Mouse (Mus musculus) hindbrain, embryonic 16.5 days (tissue): ENCODE measurements around the gene Gm20390. TPM values are rescaled to one million over a fixed set of nuclear protein-coding genes. Genes with fewer than 3 reads are reported as not detected.

ENCODE experiments used
- ATAC-seq: fragments of 200-750 bp; cut with Nextera tagmentation; 2 replicates; pipeline ENCODE4 v1.8.0; 2017; ENCODE audit warnings: moderate TSS enrichment, moderate library complexity
- H3K27ac ChIP-seq: fragments of 300-500 bp; sonication (generic); 2 replicates; pipeline ENCODE4 v1.5.1; 2014; ENCODE audit warnings: low read depth, mild to moderate bottlenecking, control low read depth, low read length, moderate library complexity
- H3K27me3 ChIP-seq: fragments of 300-500 bp; sonication (generic); replicated peaks from 2 replicates; pipeline ENCODE4 v1.6.1; 2014; ENCODE audit warnings: low read length; ENCODE audit not compliant: control insufficient read depth, insufficient read depth
- H3K36me3 ChIP-seq: fragments of 300-500 bp; sonication (generic); 2 replicates; pipeline ENCODE4 v1.6.1; 2014; ENCODE audit warnings: mild to moderate bottlenecking, low read length, moderate library complexity, mixed read lengths; ENCODE audit not compliant: control insufficient read depth, insufficient read depth
- H3K4me1 ChIP-seq: fragments of 300-500 bp; sonication (generic); 2 replicates; pipeline ENCODE4 v1.6.1; 2014; ENCODE audit warnings: low read depth, low read length; ENCODE audit not compliant: control insufficient read depth, insufficient read depth
- H3K4me2 ChIP-seq: fragments of 300-500 bp; sonication (generic); 2 replicates; pipeline ENCODE4 v1.6.1; 2014; ENCODE audit warnings: mild to moderate bottlenecking, low read length, control low read depth, moderate library complexity
- H3K4me3 ChIP-seq: fragments of 300-500 bp; sonication (generic); 2 replicates; pipeline ENCODE4 v1.5.1; 2014; ENCODE audit warnings: mild to moderate bottlenecking, low read length, control low read depth, moderate library complexity
- H3K9ac ChIP-seq: fragments of 300-500 bp; sonication (generic); 2 replicates; pipeline ENCODE4 v1.6.1; 2014; ENCODE audit warnings: low read depth, mild to moderate bottlenecking, control low read depth, low read length, moderate library complexity
- H3K9me3 ChIP-seq: fragments of 300-500 bp; sonication (generic); 2 replicates; pipeline ENCODE4 v1.6.1; 2014; ENCODE audit warnings: mild to moderate bottlenecking, low read length, moderate library complexity; ENCODE audit not compliant: control insufficient read depth
- WGBS: fragments of 180-500 bp; shearing (Covaris S2); extraction: QIAGEN DNeasy Blood & Tissue Kit; methylation state at CpG from one replicate; pipeline ENCODE4 v1.1.7; 2014; 5-methylcytosine and 5-hydroxymethylcytosine counted together
- polyA plus RNA-seq: library from polyadenylated mRNA; unstranded; fragments of >200 nt; fragmentation: Nextera tagmentation; extraction: Ambion mirVana; gene quantifications from 2 replicates; pipeline ENCODE4 v1.2.1, GENCODE M21; 2015

Gene Gm20390
- 367 and 368 TPM in 2 replicates for polyA plus RNA-seq

DNA sequence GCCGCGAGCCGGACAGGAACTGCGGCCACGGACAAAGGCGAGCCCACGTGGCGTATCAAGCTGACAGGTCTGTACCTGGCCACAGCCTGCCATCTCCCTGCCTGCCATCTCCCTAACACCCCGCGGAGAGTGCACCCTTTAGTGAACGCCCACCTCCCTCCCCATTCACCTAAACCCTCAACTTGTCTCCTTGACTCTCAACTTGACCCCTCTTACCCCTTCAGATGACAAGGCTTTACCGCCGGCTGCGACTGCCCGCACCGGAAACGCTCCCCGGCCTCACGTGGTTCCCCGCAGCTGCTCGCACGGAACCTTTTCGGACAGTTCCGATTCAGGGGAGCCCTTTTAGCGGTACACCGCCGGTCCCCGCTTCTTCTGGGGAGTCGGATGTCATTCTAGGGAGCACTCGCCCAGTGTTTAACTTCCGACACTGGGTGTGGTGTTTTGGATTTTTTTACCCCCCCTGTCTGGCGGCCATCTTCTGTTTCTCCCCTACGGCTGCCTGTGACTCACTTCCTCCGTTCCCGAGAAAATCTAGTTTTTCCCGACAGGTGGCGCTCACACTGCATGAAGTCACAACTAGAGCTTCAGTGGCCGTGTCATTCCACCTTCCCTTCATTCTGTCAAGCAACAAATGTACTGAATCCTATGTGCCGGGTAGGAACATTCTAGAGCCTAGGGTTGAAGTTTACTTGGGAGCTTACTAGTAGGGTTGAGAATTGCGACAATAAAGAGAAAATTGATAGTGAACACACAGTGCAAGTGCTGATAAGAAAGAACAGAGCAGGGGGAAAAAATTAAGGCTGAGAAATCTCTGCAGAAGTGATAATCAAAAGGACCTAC lies at the start of gene Gm20390, which contains the start of gene Nme1:
Gm20390 (minus strand) TSS at position 289 of the 843 bp plus-strand sequence.
Nme1 (minus strand) TSS at position 517 of the 843 bp plus-strand sequence.
- peak; percentile 97 for ATAC-seq
- under 1% methylated on average over 40 of the region's 40 CpGs for WGBS
- Histone ChIP-seq H3K27me3 (no peaks in the 10 kb centered on the region), H3K36me3 (peaks cover 18% of the 10 kb centered on the region), H3K4me3 (peak within 1 kb of the TSS; percentile 60), H3K27ac (peak within 1 kb of the TSS; percentile 63), H3K9me3 (no peaks in the 10 kb centered on the region), H3K9ac (peak within 1 kb of the TSS; percentile 57), H3K4me2 (peak within 1 kb of the TSS; percentile 84), H3K4me1 (peaks cover 9% of the 10 kb centered on the region)

- Histone ChIP-seq H3K27me3 (no peaks in the 10 kb centered on the region), H3K4me3 (no peak overlapping the region), H3K4me2 (no peak overlapping the region), H3K27ac (no peak overlapping the region), H3K9me3 (no peaks in the 10 kb centered on the region), H3K4me1 (peaks cover 4% of the 10 kb centered on the region), H3K36me3 (no peaks in the 10 kb centered on the region), H3K9ac (no peak overlapping the region)
- ATAC-seq: no peak
- WGBS: 94% methylated on average over 2 of the region's 2 CpGs
Measured at GRCm38 (mm10) chr11:94003346-94003745, 35.3 kb upstream of the Gm20390 start.

GRCm38 (mm10) chr11:93999276-93999675 lies 31.2 kb upstream of the Gm20390 start:
- H3K4me3 ChIP-seq: no peak overlapping the region
- no peaks in the 10 kb centered on the region for H3K27me3 ChIP-seq
- H3K9me3 ChIP-seq: no peaks in the 10 kb centered on the region
- peaks cover 25% of the 10 kb centered on the region for H3K4me1 ChIP-seq
- H3K36me3 ChIP-seq: no peaks in the 10 kb centered on the region
- no peak overlapping the region for H3K27ac ChIP-seq
- no peak for ATAC-seq
- H3K4me2 ChIP-seq: no peak overlapping the region
- H3K9ac ChIP-seq: no peak overlapping the region

DNA sequence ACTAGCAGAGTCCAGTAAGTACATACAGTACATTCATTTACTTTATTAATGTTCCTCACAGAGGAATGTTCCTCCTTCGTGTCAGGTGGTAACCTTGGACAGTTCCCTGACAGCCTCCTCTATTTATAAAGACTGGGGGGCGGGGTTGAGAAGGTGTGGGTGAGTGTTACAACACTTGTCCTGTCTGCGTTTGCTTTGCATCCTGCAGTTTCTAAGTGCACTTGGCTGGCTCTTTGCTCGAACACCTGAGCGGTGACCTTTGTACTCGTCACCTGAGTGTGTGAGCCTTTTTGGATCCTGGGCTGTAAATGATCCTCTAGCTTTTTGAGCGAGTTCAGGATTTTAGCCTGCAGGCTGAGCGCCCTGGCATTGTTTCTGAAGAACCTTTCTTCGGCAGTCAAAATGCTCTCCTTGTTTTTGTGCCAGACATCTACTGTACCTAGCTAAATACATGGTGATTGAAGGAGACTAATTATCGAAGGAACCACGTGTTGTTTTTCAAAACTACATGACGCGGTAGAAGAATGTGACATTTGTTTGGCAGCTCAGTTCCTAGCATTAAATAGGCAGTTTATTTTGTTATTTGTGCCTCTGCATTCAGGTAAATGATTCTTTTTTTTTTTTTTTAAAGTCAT lies 29.2 kb upstream of the Gm20390 start:
- Histone ChIP-seq H3K27me3 (no peaks in the 10 kb centered on the region), H3K4me3 (peak overlapping the region; percentile 87), H3K4me1 (peaks cover 25% of the 10 kb centered on the region), H3K9ac (peak overlapping the region; percentile 98), H3K4me2 (peak overlapping the region; percentile 81), H3K27ac (no peak overlapping the region), H3K9me3 (no peaks in the 10 kb centered on the region), H3K36me3 (no peaks in the 10 kb centered on the region)
- WGBS: 29% methylated on average over 13 of the region's 13 CpGs
- no peak for ATAC-seq

- peak overlapping the region; percentile 98 for H3K9ac ChIP-seq
- ATAC-seq: peak; percentile 6; the same call in 1 of the 2 replicates
- peak overlapping the region; percentile 81 for H3K4me2 ChIP-seq
- H3K36me3 ChIP-seq: no peaks in the 10 kb centered on the region
- peak overlapping the region; percentile 96 for H3K27ac ChIP-seq
- under 1% methylated on average over 58 of the region's 58 CpGs for WGBS
- H3K4me3 ChIP-seq: peak overlapping the region; percentile 87
- no peaks in the 10 kb centered on the region for H3K9me3 ChIP-seq
- no peaks in the 10 kb centered on the region for H3K27me3 ChIP-seq
- peaks cover 25% of the 10 kb centered on the region for H3K4me1 ChIP-seq
Measured at GRCm38 (mm10) chr11:93996306-93997140, 28.4 kb upstream of the Gm20390 start.

GRCm38 (mm10) chr11:93995720-93996305 lies 27.7 kb upstream of the Gm20390 start, which contains the start of gene Spag9:
Gene Spag9, plus strand, starts transcription at chr11:93996091.
- H3K4me3 ChIP-seq: peak within 1 kb of the TSS; percentile 87
- peak within 1 kb of the TSS; percentile 96 for H3K27ac ChIP-seq
- H3K9ac ChIP-seq: peak within 1 kb of the TSS; percentile 98
- H3K9me3 ChIP-seq: no peaks in the 10 kb centered on the region
- peaks cover 25% of the 10 kb centered on the region for H3K4me1 ChIP-seq
- WGBS: under 1% methylated on average over 51 of the region's 70 CpGs
- ATAC-seq: peak; percentile 91
- H3K36me3 ChIP-seq: no peaks in the 10 kb centered on the region
- peak within 1 kb of the TSS; percentile 81 for H3K4me2 ChIP-seq
- no peaks in the 10 kb centered on the region for H3K27me3 ChIP-seq

DNA sequence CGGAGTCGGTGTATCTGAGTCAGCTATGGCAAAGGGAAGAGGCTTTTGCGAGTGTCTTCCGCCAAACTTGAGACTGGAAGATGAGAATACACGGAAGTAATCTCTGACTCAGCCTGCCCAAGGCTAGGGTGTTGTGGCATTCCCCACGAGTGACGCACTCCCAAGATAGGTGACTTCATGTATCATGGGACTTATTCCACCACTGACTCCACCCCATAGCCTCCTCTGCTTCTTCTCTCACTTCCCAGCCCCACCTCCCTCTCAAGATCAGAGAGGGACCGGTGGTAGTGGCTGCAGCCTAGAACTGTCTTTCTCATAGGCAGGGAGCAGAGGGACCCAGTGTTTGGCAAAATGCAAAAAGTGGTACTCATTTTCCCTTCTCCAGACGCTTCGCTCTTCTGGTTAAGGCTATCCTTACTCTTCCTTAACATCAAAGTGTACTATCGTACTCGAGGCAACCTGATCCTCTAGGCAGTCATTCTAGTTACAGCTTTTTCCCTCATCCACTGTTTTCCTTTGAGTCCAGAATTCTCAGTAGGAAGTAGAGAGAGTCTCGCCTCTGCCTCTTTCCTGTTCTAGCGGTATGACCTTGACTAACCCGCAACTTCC lies 27.1 kb upstream of the Gm20390 start:
- Histone ChIP-seq H3K36me3 (no peaks in the 10 kb centered on the region), H3K9me3 (no peaks in the 10 kb centered on the region), H3K4me3 (peak overlapping the region; percentile 87), H3K4me2 (peak overlapping the region; percentile 81), H3K4me1 (peaks cover 25% of the 10 kb centered on the region), H3K9ac (peak overlapping the region; percentile 98), H3K27me3 (no peaks in the 10 kb centered on the region), H3K27ac (peak overlapping the region; percentile 96)
- WGBS: 6% methylated on average over 15 of the region's 15 CpGs
- peak; percentile 27 for ATAC-seq

- Histone ChIP-seq H3K9ac (no peak overlapping the region), H3K27me3 (no peaks in the 10 kb centered on the region), H3K4me2 (peak overlapping the region; percentile 81), H3K27ac (no peak overlapping the region), H3K36me3 (no peaks in the 10 kb centered on the region), H3K4me3 (peak overlapping the region; percentile 87), H3K4me1 (peaks cover 25% of the 10 kb centered on the region), H3K9me3 (no peaks in the 10 kb centered on the region)
- 71% methylated on average over 5 of the region's 5 CpGs for WGBS
- no peak for ATAC-seq
Measured at GRCm38 (mm10) chr11:93994531-93994930, 26.4 kb upstream of the Gm20390 start.
